Mouse (Mus musculus) heart, embryonic 13.5 days (tissue): Measurements from ENCODE around the gene Idh2. TPM values are rescaled to one million over a fixed set of nuclear protein-coding genes. Genes with fewer than 3 reads are reported as not detected.
A peak's percentile ranks its signal among the peaks of the same experiment; 100 is the strongest.

Source experiments
- ATAC-seq: fragments of 200-750 bp; cut with Nextera tagmentation; 2 replicates; pipeline ENCODE4 v1.8.0; 2017; ENCODE audit warnings: moderate TSS enrichment; ENCODE audit not compliant: insufficient number of reproducible peaks, low FRiP score, low TSS enrichment; ENCODE audit errors: extremely low read depth
- H3K27ac ChIP-seq: fragments of 300-500 bp; sonication (generic); replicated peaks from 2 replicates; pipeline ENCODE4 v1.5.1; 2015; ENCODE audit warnings: moderate library complexity, mild to moderate bottlenecking, inconsistent platforms
- H3K27me3 ChIP-seq: fragments of 300-500 bp; sonication (generic); replicated peaks from 2 replicates; pipeline ENCODE4 v1.6.1; 2015; ENCODE audit warnings: mild to moderate bottlenecking, inconsistent platforms
- H3K36me3 ChIP-seq: fragments of 300-500 bp; sonication (generic); 2 replicates; pipeline ENCODE4 v1.6.1; 2015; ENCODE audit warnings: mild to moderate bottlenecking, inconsistent platforms
- H3K4me1 ChIP-seq: fragments of 300-500 bp; sonication (generic); 2 replicates; pipeline ENCODE4 v1.6.1; 2015; ENCODE audit warnings: inconsistent platforms
- H3K4me2 ChIP-seq: fragments of 300-500 bp; sonication (generic); 2 replicates; pipeline ENCODE4 v1.6.1; 2015; ENCODE audit warnings: inconsistent platforms, mild to moderate bottlenecking, moderate library complexity
- H3K4me3 ChIP-seq: fragments of 300-500 bp; sonication (generic); 2 replicates; pipeline ENCODE4 v1.5.1; 2015; ENCODE audit warnings: moderate library complexity, mild to moderate bottlenecking, inconsistent platforms
- H3K9ac ChIP-seq: fragments of 300-500 bp; sonication (generic); 2 replicates; pipeline ENCODE4 v1.6.1; 2015; ENCODE audit warnings: inconsistent platforms, mild to moderate bottlenecking, moderate library complexity
- H3K9me3 ChIP-seq: fragments of 300-500 bp; sonication (generic); 2 replicates; pipeline ENCODE4 v1.6.1; 2016; ENCODE audit warnings: inconsistent platforms
- WGBS: fragments of 180-500 bp; shearing (Covaris S2); methylation state at CpG from one replicate; pipeline ENCODE4 v1.1.7; 2015; ENCODE audit warnings: mixed read lengths; 5-methylcytosine and 5-hydroxymethylcytosine counted together
- polyA plus RNA-seq: library from polyadenylated mRNA; unstranded; fragments of >200 nt; fragmentation: Nextera tagmentation; extraction: Ambion mirVana; gene quantifications from 2 replicates; pipeline ENCODE4 v1.2.1, GENCODE M21; 2015

Gene Idh2
- polyA plus RNA-seq, 1 experiment from 2014 or later, result 1,911 TPM

DNA sequence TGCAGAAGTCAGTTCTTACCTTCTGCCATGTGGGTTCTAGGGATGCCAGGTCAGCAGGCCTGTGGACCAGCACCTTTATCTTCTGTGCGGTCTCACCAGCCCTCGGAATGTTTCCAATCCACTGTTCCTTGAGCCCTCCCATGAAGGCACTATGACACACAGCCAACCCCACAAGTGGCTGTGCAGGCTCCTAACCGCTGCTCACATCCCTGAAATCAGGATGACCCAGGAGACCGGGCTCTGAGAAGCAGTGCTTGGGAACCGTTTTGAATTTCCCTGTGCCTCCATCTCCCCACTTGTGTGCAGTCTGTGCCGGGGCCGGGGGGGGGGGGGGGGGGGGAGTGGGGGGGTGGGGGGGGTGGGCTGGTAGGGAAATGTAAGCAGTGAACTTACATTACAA lies 46.9 kb downstream of the Idh2 start:
- 62% methylated on average over 5 of the region's 7 CpGs for WGBS
- no peak for ATAC-seq

GRCm38 (mm10) chr7:80066675-80067455 lies 48.3 kb downstream of the Idh2 start:
- Histone ChIP-seq H3K4me2 (no peak overlapping the region), H3K27me3 (no peaks in the 10 kb centered on the region), H3K9ac (peak overlapping the region; percentile 40; the same call in 1 of the 2 replicates), H3K4me1 (peaks cover 63% of the 10 kb centered on the region), H3K36me3 (0 out of 2 replicates have a peak, but pooled peaks cover 4% of the 10 kb centered on the region), H3K27ac (no peak overlapping the region), H3K9me3 (no peaks in the 10 kb centered on the region), H3K4me3 (no peak overlapping the region)
- WGBS, result 70% methylated on average over 13 of the region's 13 CpGs
- ATAC-seq, result no peak

More for the DNA sequence above, 46.9 kb downstream of the Idh2 start:
- peaks cover 67% of the 10 kb centered on the region for H3K4me1 ChIP-seq
- no peak overlapping the region for H3K9ac ChIP-seq
- no peaks in the 10 kb centered on the region for H3K27me3 ChIP-seq
- H3K9me3 ChIP-seq, result no peaks in the 10 kb centered on the region
- no peak overlapping the region for H3K27ac ChIP-seq
- H3K36me3 ChIP-seq, result no peaks in the 10 kb centered on the region
- no peak overlapping the region for H3K4me2 ChIP-seq
- no peak overlapping the region for H3K4me3 ChIP-seq

DNA sequence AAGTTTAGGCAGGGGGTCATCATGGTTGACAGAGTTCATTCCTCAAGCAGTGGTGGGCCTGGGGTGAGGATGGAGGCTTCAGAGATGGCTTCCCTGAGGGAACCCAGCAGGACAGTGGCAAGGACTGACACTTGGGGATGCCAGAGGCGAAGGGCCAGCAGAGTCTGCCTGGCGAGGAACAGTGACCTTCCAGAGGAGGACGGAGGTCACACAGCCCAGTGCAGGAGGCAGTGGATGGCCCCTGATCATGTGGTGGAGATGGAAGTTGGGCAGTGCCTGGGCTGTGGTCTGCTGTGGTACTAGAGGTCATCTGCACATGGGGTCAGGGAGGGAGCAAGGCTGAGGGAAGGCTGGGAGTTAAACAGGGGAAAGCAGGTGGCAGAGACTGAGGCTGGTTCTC lies 49.9 kb downstream of the Idh2 start:
- ATAC-seq, result no peak; the same call in 1 of the 2 replicates
- H3K4me2 ChIP-seq, result no peak overlapping the region
- H3K27ac ChIP-seq, result no peak overlapping the region; the same call in 1 of the 2 replicates
- peaks cover 69% of the 10 kb centered on the region for H3K4me1 ChIP-seq
- 61% methylated on average over 3 of the region's 3 CpGs for WGBS
- no peaks in the 10 kb centered on the region for H3K27me3 ChIP-seq
- no peaks in the 10 kb centered on the region for H3K9me3 ChIP-seq
- H3K9ac ChIP-seq, result peak overlapping the region; percentile 37; the same call in 1 of the 2 replicates
- H3K36me3 ChIP-seq, result 0 out of 2 replicates have a peak, but pooled peaks cover 4% of the 10 kb centered on the region
- H3K4me3 ChIP-seq, result no peak overlapping the region

GRCm38 (mm10) chr7:80063902-80064736 lies 51.1 kb downstream of the Idh2 start:
- H3K27me3 ChIP-seq, result no peaks in the 10 kb centered on the region
- 79% methylated on average over 15 of the region's 15 CpGs for WGBS
- no peak overlapping the region for H3K4me2 ChIP-seq
- no peak overlapping the region for H3K9ac ChIP-seq
- H3K9me3 ChIP-seq, result no peaks in the 10 kb centered on the region
- 0 out of 2 replicates have a peak, but pooled peaks cover 4% of the 10 kb centered on the region for H3K36me3 ChIP-seq
- H3K4me1 ChIP-seq, result peaks cover 69% of the 10 kb centered on the region
- no peak for ATAC-seq
- H3K4me3 ChIP-seq, result no peak overlapping the region
- no peak overlapping the region for H3K27ac ChIP-seq

- no peak for ATAC-seq
- Histone ChIP-seq H3K36me3 (0 out of 2 replicates have a peak, but pooled peaks cover 4% of the 10 kb centered on the region), H3K9me3 (no peaks in the 10 kb centered on the region), H3K4me2 (no peak overlapping the region), H3K4me1 (peaks cover 71% of the 10 kb centered on the region), H3K27me3 (no peaks in the 10 kb centered on the region), H3K4me3 (no peak overlapping the region), H3K27ac (no peak overlapping the region), H3K9ac (0 out of 2 replicates have a peak overlapping the region, but pooled peaks have one; percentile 14)
- WGBS, result 72% methylated on average over 5 of the region's 5 CpGs
Observed at GRCm38 (mm10) chr7:80063244-80063643, 51.9 kb downstream of the Idh2 start.

DNA sequence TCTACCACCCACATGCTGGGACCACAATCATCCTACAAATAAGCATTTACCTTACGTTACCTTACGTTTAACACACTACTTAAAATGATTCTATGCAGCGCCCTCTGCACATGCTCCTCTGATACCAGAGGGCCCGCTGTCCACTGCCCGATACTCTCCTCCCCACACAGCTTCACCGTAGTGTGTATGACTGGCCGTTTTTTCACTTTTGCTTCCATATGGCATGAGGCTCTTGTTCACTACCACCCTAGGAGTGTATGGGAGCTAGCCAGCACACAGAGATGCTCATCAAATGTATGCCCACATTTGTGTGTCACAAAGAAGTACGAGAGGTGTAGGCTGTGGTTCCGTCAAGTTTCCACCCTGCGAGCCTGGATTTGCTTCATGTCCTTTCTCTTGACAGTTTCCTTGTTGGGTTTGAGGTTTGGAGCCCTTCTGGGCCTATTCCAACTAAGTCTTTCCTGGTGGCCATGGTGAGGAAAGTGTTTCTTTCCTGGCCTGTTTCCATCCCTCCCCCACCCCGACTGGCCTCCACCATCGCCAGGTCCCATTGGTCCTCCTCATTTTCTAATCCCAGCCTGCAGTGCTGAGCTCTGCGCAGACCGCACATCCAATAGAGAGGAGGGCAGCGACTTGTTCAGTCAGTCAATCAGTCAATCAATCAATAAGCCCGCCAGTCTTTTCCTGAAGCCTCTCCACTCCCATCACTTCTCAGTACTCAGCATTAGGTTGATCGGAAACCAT lies 52.9 kb downstream of the Idh2 start:
- ATAC-seq, result no peak
- H3K9ac ChIP-seq, result no peak overlapping the region
- no peak overlapping the region for H3K4me2 ChIP-seq
- peaks cover 77% of the 10 kb centered on the region for H3K4me1 ChIP-seq
- H3K4me3 ChIP-seq, result no peak overlapping the region
- 0 out of 2 replicates have a peak, but pooled peaks cover 4% of the 10 kb centered on the region for H3K36me3 ChIP-seq
- H3K27ac ChIP-seq, result no peak overlapping the region
- no peaks in the 10 kb centered on the region for H3K27me3 ChIP-seq
- no peaks in the 10 kb centered on the region for H3K9me3 ChIP-seq
- 83% methylated on average over 17 of the region's 17 CpGs for WGBS

DNA sequence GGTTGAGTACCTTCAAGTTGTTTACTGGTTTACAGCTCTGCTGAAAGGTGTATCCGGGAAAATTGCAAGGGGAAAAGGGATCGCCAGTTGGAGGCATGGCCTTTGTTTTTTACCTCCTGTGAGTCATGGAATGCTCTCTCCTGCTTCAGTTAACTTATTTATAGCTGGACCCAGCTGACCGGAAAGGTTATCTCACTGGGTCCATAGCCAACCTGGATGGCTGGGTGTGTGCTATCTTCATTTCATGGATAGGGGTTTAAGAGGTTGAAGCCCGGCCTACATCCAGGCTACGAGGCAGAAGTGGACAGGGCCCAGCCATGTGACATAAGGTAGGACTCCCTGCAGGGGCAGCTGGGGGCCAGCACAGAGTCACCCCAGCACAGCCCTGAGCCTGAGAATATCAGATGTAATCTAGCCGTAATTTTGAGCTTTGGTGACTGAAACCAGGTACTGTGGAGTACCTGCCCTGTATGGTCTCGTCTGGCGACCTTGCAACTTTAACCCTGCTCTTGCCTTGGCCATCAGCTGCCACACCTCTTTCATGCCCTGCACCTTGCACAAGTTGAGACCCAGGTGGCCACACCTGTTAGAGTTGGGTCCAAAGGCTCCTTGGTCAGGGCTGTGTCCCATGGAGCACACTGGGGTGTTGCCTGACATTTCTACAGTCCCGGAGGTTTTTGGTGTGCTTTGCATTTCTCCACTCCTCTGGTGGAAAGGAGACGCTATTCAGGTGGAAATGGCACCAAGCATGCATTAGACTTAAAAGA lies 55.0 kb downstream of the Idh2 start:
- H3K4me2 ChIP-seq, result peak overlapping the region; percentile 33
- no peaks in the 10 kb centered on the region for H3K9me3 ChIP-seq
- peak overlapping the region; percentile 84 for H3K27ac ChIP-seq
- no peaks in the 10 kb centered on the region for H3K27me3 ChIP-seq
- H3K36me3 ChIP-seq, result 0 out of 2 replicates have a peak, but pooled peaks cover 4% of the 10 kb centered on the region
- no peak for ATAC-seq
- WGBS, result 45% methylated on average over 10 of the region's 10 CpGs
- no peak overlapping the region for H3K4me3 ChIP-seq
- H3K4me1 ChIP-seq, result peaks cover 83% of the 10 kb centered on the region
- 0 out of 2 replicates have a peak overlapping the region, but pooled peaks have one; percentile 24 for H3K9ac ChIP-seq

DNA sequence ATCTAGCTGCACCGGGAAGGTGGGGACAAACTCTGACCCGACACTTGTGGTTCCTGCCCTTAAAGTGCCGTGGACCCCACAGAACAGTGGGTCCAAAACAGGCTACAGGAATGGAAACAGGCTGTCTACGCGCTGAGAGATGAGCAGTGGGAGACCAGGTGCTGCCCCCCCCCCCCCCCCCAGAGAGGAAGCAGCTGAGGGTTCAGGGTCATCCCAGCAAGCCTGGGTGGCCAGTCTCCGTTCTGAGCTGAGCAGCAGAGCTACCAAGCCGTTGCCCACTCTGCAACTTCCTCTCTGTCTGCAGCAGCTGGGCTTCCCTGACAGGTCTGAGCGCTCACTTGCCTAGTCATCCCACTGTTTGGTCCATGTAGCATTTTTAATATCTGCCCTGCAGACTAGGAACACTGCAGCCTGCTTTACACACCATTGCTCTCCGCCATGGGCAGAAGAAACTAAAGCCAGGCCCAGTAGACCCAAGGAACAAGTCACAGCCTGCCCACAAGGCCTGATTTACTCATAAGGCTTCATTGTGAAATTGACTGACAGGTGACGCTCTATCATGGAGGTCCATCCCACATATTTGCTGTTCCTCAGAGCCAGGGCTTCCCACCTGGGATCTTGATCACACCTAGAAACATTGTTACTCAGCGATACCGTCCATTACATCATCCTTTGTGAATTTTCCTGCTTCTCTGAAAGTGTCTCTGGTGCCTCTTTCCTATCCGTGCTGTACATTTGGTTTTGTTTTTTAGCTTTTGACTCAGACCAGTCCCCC lies 55.9 kb downstream of the Idh2 start:
- H3K27me3 ChIP-seq, result no peaks in the 10 kb centered on the region
- peak overlapping the region; percentile 33 for H3K4me2 ChIP-seq
- no peak overlapping the region for H3K4me3 ChIP-seq
- ATAC-seq, result no peak
- H3K36me3 ChIP-seq, result 0 out of 2 replicates have a peak, but pooled peaks cover 4% of the 10 kb centered on the region
- H3K9me3 ChIP-seq, result no peaks in the 10 kb centered on the region
- 57% methylated on average over 13 of the region's 13 CpGs for WGBS
- H3K9ac ChIP-seq, result peak overlapping the region; percentile 64; the same call in 1 of the 2 replicates
- peak overlapping the region; percentile 84 for H3K27ac ChIP-seq
- H3K4me1 ChIP-seq, result peaks cover 81% of the 10 kb centered on the region

GRCm38 (mm10) chr7:80058405-80059063 lies 56.7 kb downstream of the Idh2 start:
- peak overlapping the region; percentile 64; the same call in 1 of the 2 replicates for H3K9ac ChIP-seq
- 0 out of 2 replicates have a peak, but pooled peaks cover 4% of the 10 kb centered on the region for H3K36me3 ChIP-seq
- 62% methylated on average over 4 of the region's 4 CpGs for WGBS
- ATAC-seq, result no peak
- no peaks in the 10 kb centered on the region for H3K9me3 ChIP-seq
- peak overlapping the region; percentile 84 for H3K27ac ChIP-seq
- H3K27me3 ChIP-seq, result no peaks in the 10 kb centered on the region
- no peak overlapping the region for H3K4me2 ChIP-seq
- H3K4me3 ChIP-seq, result no peak overlapping the region
- H3K4me1 ChIP-seq, result peaks cover 78% of the 10 kb centered on the region
